ENCODE assay signal across 8 mouse cellular contexts in the genomic region with DNA sequence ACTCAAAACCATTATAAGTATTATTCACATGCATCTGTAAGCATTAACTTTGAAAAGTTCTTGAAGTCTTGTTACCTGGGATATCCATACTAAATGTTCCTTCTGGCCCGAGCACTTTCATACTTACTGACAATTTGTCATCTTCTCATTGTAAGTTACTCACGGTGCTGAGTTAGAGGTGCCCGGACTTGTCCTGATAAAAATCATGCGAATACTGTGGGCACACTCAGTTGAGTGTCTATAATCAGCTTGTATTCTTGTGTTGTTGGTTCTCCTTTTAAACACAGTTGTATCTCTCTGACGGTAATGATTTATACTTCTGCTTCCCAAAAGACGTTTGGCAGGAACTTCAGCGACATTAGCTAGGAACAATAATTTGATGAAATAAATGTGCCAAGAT. TPM values are rescaled to one million over a fixed set of nuclear protein-coding genes. Genes with fewer than 3 reads are reported as not detected.
DNase-seq lines count a peak whose midpoint lies in the region; ATAC-seq and TF ChIP-seq lines count a peak whose summit lies in the region.

No protein-coding gene starts in this region.

- no peak for DNase-seq in heart, adult 2 months
- DNase-seq in heart, postnatal 14 days: no peak
- DNase-seq in G1E (ENCODE audit: low spot score): no peak
- DNase-seq in liver, postnatal 0 days: no peak
- no peak for DNase-seq in ovary, postnatal 14 days (ENCODE audit: low spot score)
- DNase-seq in spleen, postnatal 36 days (ENCODE audit: low spot score in 2 of 2): no peak
- no peak for DNase-seq in thymus, postnatal 25 days

- intact Hi-C loops in heart, adult 2 months (cut with DNase I): no loop called here
- intact Hi-C loops in heart, postnatal 14 days (cut with DNase I): loop anchor here (5.0 kb wide), 2 partner anchors 195 to 265 kb away; a partner anchor contains a TSS

- TF ChIP-seq CTCF in heart, adult 2 months (IDR thresholded peaks at IDR 0.05): no peak
- no peak for TF ChIP-seq CTCF in G1E (IDR thresholded peaks at IDR 0.05; ENCODE audit: low read depth, low read length)
- no peak for TF ChIP-seq CTCF in liver, postnatal 0 days (IDR thresholded peaks at IDR 0.05; ENCODE audit: low read depth)

- 45% methylated on average over 7 of the region's 7 CpGs for WGBS in heart, adult 2 months
- WGBS in liver, postnatal 0 days (ENCODE audit: insufficient replicate concordance): 33% methylated on average over 7 of the region's 7 CpGs

- H3K9ac ChIP-seq in heart, adult 2 months (ENCODE audit: low read depth, low read length): no peak overlapping the region
- peak overlapping the region; percentile 76; the same call in 1 of the 2 replicates for H3K9ac ChIP-seq in liver, postnatal 0 days (replicated peaks)

- H3K79me2 ChIP-seq in heart, adult 2 months (replicated peaks; ENCODE audit: control insufficient read depth, insufficient read depth, low read length): no peaks in the 10 kb centered on the region

- peaks cover 8% of the 10 kb centered on the region for H3K36me3 ChIP-seq in heart, adult 2 months (ENCODE audit: control insufficient read depth, insufficient read depth, low read length)
- H3K36me3 ChIP-seq in G1E (replicated peaks): peaks cover 18% of the 10 kb centered on the region
- H3K36me3 ChIP-seq in liver, postnatal 0 days (replicated peaks; ENCODE audit: insufficient read depth, low read length): 0 out of 2 replicates have a peak, but pooled peaks cover 3% of the 10 kb centered on the region

- no peaks in the 10 kb centered on the region for H3K27me3 ChIP-seq in heart, adult 2 months (ENCODE audit: control insufficient read depth, insufficient read depth, low read length)
- H3K27me3 ChIP-seq in G1E (ENCODE audit: insufficient read depth, low read length): no peaks in the 10 kb centered on the region
- no peaks in the 10 kb centered on the region for H3K27me3 ChIP-seq in liver, postnatal 0 days (ENCODE audit: insufficient read depth, low read length)

- H3K4me3 ChIP-seq in heart, adult 2 months: peak overlapping the region; percentile 84
- peak overlapping the region; percentile 68 for H3K4me3 ChIP-seq in G1E (ENCODE audit: low read depth, low read length)
- H3K4me3 ChIP-seq in liver, postnatal 0 days (ENCODE audit: low read depth, low read length): peak overlapping the region; percentile 78

- ATAC-seq in G1E (ENCODE audit: extremely low read depth, insufficient number of reproducible peaks, low FRiP score, poor library complexity, severe bottlenecking): no peak
- ATAC-seq in granulocyte monocyte progenitor cell, adult 5-6 weeks (replicated peaks; ENCODE audit: poor library complexity, severe bottlenecking): 0 out of 2 replicates have a peak, but pooled peaks have one; percentile 7
- no peak for ATAC-seq in liver, postnatal 0 days

- peak overlapping the region; percentile 75 for H3K4me2 ChIP-seq in liver, postnatal 0 days (ENCODE audit: low read depth, low read length)

- peaks cover 3% of the 10 kb centered on the region for H3K4me1 ChIP-seq in heart, adult 2 months (ENCODE audit: control insufficient read depth, insufficient read depth, low read length)
- peaks cover 11% of the 10 kb centered on the region for H3K4me1 ChIP-seq in G1E (ENCODE audit: insufficient read depth, low read depth, low read length)
- peaks cover 8% of the 10 kb centered on the region for H3K4me1 ChIP-seq in liver, postnatal 0 days (ENCODE audit: insufficient read depth)

- H3K27ac ChIP-seq in heart, adult 2 months: peak overlapping the region; percentile 88
- H3K27ac ChIP-seq in liver, postnatal 0 days (ENCODE audit: low read depth): peak overlapping the region; percentile 93; the same call in 1 of the 2 replicates

- no peak for TF ChIP-seq POLR2A in heart, adult 2 months (IDR thresholded peaks at IDR 0.05; ENCODE audit: insufficient read depth, low read depth, low read length)

- TF ChIP-seq EP300 in heart, adult 2 months (IDR thresholded peaks at IDR 0.05; ENCODE audit: insufficient read depth, low read depth, low read length): no peak
- TF ChIP-seq EP300 in liver, postnatal 0 days (IDR thresholded peaks at IDR 0.05; ENCODE audit: low read depth): no peak

- no peaks in the 10 kb centered on the region for H3K9me3 ChIP-seq in G1E (replicated peaks)
- no peaks in the 10 kb centered on the region for H3K9me3 ChIP-seq in liver, postnatal 0 days (ENCODE audit: low read length)

RNA-seq across cellular contexts. Expression of a gene that starts 0.8 kb away (rescaled TPM):
- total RNA-seq in heart, adult 2 months (2021): 10 to 100 TPM; 40.5 to 45.9 TPM
- polyA plus RNA-seq in heart, adult 2 months (2012; rRNA removed): 36.5 and 83.3 TPM in 2 replicates
- total RNA-seq in heart, postnatal 14 days (2021): 10 to 100 TPM; 39.1 to 41.9 TPM
- total RNA-seq in G1E (2014; fragmentation: Nextera tagmentation) (19.0 and 25.8 TPM in 2 replicates), G1E (2017) (64.9 and 72.9 TPM in 2 replicates)
- polyA plus RNA-seq in G1E (2012): 21.0 and 30.2 TPM in 2 replicates
- 55.4 and 67.5 TPM in 2 replicates for total RNA-seq in granulocyte monocyte progenitor cell, adult 5-6 weeks (2014; fragmentation: Nextera tagmentation)
- 87.8 and 102 TPM in 2 replicates for total RNA-seq in granulocyte monocyte progenitor cell, adult 5-6 weeks (2017)
- 39.2 and 42.4 TPM in 2 replicates for polyA plus RNA-seq in liver, postnatal 0 days (2015; fragmentation: Nextera tagmentation; extraction: Ambion mirVana)

RNA-seq across cellular contexts. Expression of a gene that starts 32.3 kb away (rescaled TPM):
- total RNA-seq in heart, adult 2 months (2021): under 1 TPM; 0.11 to 0.18 TPM
- polyA plus RNA-seq in heart, adult 2 months (2012; rRNA removed): 0.18 and 0.41 TPM in 2 replicates
- total RNA-seq in heart, postnatal 14 days (2021): under 1 TPM; 0.17 to 0.27 TPM
- total RNA-seq in G1E (2014; fragmentation: Nextera tagmentation) (not detected in 2 replicates), G1E (2017) (0.12 and 0.27 TPM in 2 replicates)
- not detected in 2 replicates for polyA plus RNA-seq in G1E (2012)
- total RNA-seq in granulocyte monocyte progenitor cell, adult 5-6 weeks (2014; fragmentation: Nextera tagmentation): not detected in 2 replicates
- 1.2 and 2.5 TPM in 2 replicates for total RNA-seq in granulocyte monocyte progenitor cell, adult 5-6 weeks (2017)
- 0.11 and 0.18 TPM in 2 replicates for polyA plus RNA-seq in liver, postnatal 0 days (2015; fragmentation: Nextera tagmentation; extraction: Ambion mirVana)
